Mouse (Mus musculus) neural tube, embryonic 11.5 days (tissue): Measurements from ENCODE around the gene Zfhx3. TPM values are rescaled to one million over a fixed set of nuclear protein-coding genes. Genes with fewer than 3 reads are reported as not detected.

Source experiments
- ATAC-seq: fragments of 200-750 bp; cut with Nextera tagmentation; 2 replicates; pipeline ENCODE4 v1.8.0; 2017; ENCODE audit warnings: moderate number of reproducible peaks, mild to moderate bottlenecking, moderate TSS enrichment, moderate library complexity; ENCODE audit not compliant: insufficient read depth, low FRiP score, low TSS enrichment
- DNase-seq: peaks from one replicate; pipeline ENCODE4 v3.0.0-alpha.2; 2015; ENCODE audit warnings: low spot score
- H3K27ac ChIP-seq: fragments of 300-500 bp; sonication (generic); 2 replicates; pipeline ENCODE4 v1.5.1; 2014; ENCODE audit warnings: low read depth, mild to moderate bottlenecking, low read length
- H3K27me3 ChIP-seq: fragments of 300-500 bp; sonication (generic); 2 replicates; pipeline ENCODE4 v1.6.1; 2014; ENCODE audit warnings: mild to moderate bottlenecking, low read length, mixed read lengths; ENCODE audit not compliant: control insufficient read depth, insufficient read depth
- H3K36me3 ChIP-seq: fragments of 300-500 bp; sonication (generic); 2 replicates; pipeline ENCODE4 v1.6.1; 2014; ENCODE audit warnings: mild to moderate bottlenecking, low read length, moderate library complexity, mixed read lengths; ENCODE audit not compliant: control insufficient read depth, insufficient read depth
- H3K4me1 ChIP-seq: fragments of 300-500 bp; sonication (generic); 2 replicates; pipeline ENCODE4 v1.6.1; 2014; ENCODE audit warnings: low read length, mixed read lengths; ENCODE audit not compliant: control insufficient read depth, insufficient read depth
- H3K4me2 ChIP-seq: fragments of 300-500 bp; sonication (generic); 2 replicates; pipeline ENCODE4 v1.6.1; 2014; ENCODE audit warnings: low read depth, mild to moderate bottlenecking, moderate library complexity
- H3K4me3 ChIP-seq: fragments of 300-500 bp; sonication (generic); 2 replicates; pipeline ENCODE4 v1.5.1; 2014; ENCODE audit warnings: low read depth, low read length
- H3K9ac ChIP-seq: fragments of 300-500 bp; sonication (generic); 2 replicates; pipeline ENCODE4 v1.6.1; 2014; ENCODE audit warnings: mild to moderate bottlenecking, low read length
- H3K9me3 ChIP-seq: fragments of 300-500 bp; sonication (generic); 2 replicates; pipeline ENCODE4 v1.6.1; 2016; ENCODE audit warnings: low read length; ENCODE audit not compliant: control insufficient read depth
- WGBS: fragments of 180-500 bp; shearing (Covaris S2); extraction: QIAGEN DNeasy Blood & Tissue Kit; methylation state at CpG from one replicate; pipeline ENCODE4 v1.1.7; 2014; 5-methylcytosine and 5-hydroxymethylcytosine counted together
- polyA plus RNA-seq: library from polyadenylated mRNA; unstranded; fragments of >200 nt; fragmentation: Nextera tagmentation; extraction: Ambion mirVana; gene quantifications from 2 replicates; pipeline ENCODE4 v1.2.1, GENCODE M21; 2014

Gene Zfhx3
- polyA plus RNA-seq, 1 experiment from 2014 or later = 36.2 TPM

DNA sequence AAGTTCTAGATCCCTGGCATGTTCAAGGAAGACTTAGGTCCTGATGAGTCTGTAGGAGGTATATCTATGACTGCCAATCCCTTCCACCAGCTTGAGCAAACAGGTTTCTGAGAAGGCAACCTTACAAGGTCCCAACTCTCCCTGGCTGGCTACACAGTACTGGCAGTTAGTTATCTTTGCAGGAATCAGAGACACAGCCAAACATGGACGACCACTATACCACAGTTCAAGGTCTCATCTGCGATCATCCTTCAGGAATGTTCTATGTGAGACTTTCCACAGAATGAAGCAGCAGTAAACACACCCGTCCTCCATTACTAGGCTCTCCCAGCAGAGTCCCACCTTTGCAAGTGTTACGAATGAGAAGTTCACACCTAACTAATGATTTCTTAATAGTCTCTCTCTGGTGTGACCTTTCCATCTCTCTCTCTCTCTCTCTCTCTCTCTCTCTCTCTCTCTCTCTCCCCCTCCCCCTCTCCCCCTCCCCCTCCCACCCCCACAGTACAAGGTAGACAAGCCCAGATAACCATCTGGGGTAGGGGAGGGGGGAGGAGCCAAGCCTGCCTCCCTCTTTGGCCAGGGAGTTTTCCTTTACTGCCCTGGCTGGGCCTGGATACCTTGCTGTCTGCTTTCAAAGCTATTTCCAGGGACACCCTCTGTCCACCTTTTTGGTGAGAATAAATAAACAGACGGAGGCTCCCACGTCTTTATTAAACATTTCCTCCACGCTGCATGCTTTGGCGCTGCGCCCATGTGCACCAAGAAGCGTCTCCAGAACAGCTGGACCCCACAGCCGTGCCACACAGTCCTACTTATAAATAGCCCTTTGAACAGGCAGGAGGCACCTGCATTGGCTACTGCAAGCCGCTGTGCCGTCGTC lies 748.4 kb downstream of the Zfhx3 start:
- ATAC-seq = no peak
- Histone ChIP-seq H3K4me1 (peaks cover 13% of the 10 kb centered on the region), H3K9me3 (no peaks in the 10 kb centered on the region), H3K9ac (peak overlapping the region; percentile 46; the same call in 1 of the 2 replicates), H3K36me3 (no peaks in the 10 kb centered on the region), H3K27ac (peak overlapping the region; percentile 67; the same call in 1 of the 2 replicates), H3K4me3 (no peak overlapping the region), H3K4me2 (peak overlapping the region; percentile 47), H3K27me3 (peaks cover 20% of the 10 kb centered on the region)
- 27% methylated on average over 14 of the region's 14 CpGs for WGBS
- peak; percentile 49 for DNase-seq

DNA sequence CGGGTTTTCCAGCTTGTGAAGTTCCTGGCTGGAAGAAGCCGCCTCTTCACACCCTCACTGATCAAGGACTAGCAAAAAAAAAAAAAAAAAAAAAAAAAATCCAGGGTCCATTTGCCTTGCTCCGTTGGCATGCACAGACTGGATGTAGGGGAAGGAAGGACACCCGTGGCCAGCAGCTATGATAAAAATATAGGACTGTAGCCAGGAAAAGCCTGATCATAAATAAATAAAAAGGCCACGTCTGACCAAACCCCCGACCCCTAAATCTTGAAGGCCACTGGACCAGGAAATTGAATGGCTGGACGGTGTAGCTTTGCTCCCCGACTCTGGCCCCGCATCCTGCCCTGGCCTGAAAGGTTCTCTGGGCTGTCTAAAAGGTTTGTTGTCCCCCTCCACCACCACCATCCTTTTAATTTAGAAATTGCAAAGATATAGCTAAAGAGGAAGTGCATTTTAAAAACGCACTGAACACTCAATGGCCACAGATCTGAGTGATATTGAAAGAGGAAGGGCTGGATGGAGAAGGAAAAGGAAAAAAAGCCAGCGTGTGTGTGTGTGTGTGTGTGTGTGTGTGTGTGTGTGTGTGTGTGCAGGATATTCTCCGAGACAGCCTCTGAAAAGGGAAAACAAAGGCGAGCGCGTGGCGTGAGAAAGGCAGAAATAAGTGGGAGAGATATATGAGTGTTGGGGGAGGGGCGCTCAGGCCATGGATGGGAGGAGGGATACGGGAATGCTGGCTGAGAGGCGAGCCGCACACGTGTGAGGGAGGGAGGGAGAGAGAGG lies 749.2 kb downstream of the Zfhx3 start:
- ATAC-seq = no peak
- Histone ChIP-seq H3K9ac (peak overlapping the region; percentile 46), H3K4me3 (peak overlapping the region; percentile 18), H3K4me1 (peaks cover 19% of the 10 kb centered on the region), H3K27me3 (peaks cover 28% of the 10 kb centered on the region), H3K9me3 (no peaks in the 10 kb centered on the region), H3K27ac (peak overlapping the region; percentile 67), H3K36me3 (no peaks in the 10 kb centered on the region), H3K4me2 (peak overlapping the region; percentile 47)
- peak; percentile 76 for DNase-seq
- 2% methylated on average over 21 of the region's 21 CpGs for WGBS

- Histone ChIP-seq H3K27ac (peak overlapping the region; percentile 34; the same call in 1 of the 2 replicates), H3K9ac (no peak overlapping the region), H3K4me2 (peak overlapping the region; percentile 47), H3K4me1 (peaks cover 21% of the 10 kb centered on the region), H3K27me3 (peaks cover 30% of the 10 kb centered on the region), H3K9me3 (no peaks in the 10 kb centered on the region), H3K36me3 (no peaks in the 10 kb centered on the region), H3K4me3 (peak overlapping the region; percentile 18)
- 2% methylated on average over 5 of the region's 5 CpGs for WGBS
- ATAC-seq (no peak), DNase-seq (peak; percentile 54)
Measured at GRCm38 (mm10) chr8:108692239-108692627, 749.8 kb downstream of the Zfhx3 start.

- Histone ChIP-seq H3K27ac (0 out of 2 replicates have a peak overlapping the region, but pooled peaks have one; percentile 34), H3K9me3 (no peaks in the 10 kb centered on the region), H3K9ac (no peak overlapping the region), H3K4me3 (no peak overlapping the region), H3K36me3 (no peaks in the 10 kb centered on the region), H3K4me1 (peaks cover 27% of the 10 kb centered on the region), H3K27me3 (peaks cover 37% of the 10 kb centered on the region), H3K4me2 (no peak overlapping the region; the same call in 1 of the 2 replicates)
- ATAC-seq = no peak
- WGBS = 67% methylated on average over 6 of the region's 6 CpGs
- DNase-seq = no peak
Measured at GRCm38 (mm10) chr8:108692669-108693665, 750.5 kb downstream of the Zfhx3 start.

DNA sequence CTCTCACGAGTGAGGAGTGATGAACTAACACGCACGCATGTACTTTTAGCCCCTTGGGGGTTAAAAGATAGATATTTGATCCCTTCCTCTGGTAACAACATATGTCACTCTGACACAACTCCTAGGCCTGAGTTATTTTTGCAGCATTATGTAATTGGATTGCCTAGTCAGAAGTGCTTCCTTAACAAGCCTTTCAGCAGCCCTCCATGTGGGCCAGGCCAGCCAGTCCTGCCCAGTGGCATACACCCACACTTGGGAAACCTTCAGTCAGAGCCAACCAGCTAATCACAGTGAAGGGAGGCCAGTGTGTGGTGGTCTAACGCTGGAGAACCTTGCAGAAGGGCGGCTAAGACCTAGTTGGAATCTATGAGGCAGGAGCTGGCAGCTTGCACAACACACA lies 751.4 kb downstream of the Zfhx3 start:
- Histone ChIP-seq H3K9me3 (no peaks in the 10 kb centered on the region), H3K4me2 (no peak overlapping the region), H3K27ac (no peak overlapping the region), H3K4me3 (no peak overlapping the region), H3K4me1 (peaks cover 32% of the 10 kb centered on the region), H3K9ac (no peak overlapping the region), H3K36me3 (no peaks in the 10 kb centered on the region), H3K27me3 (peaks cover 40% of the 10 kb centered on the region)
- WGBS = 56% methylated on average over 5 of the region's 5 CpGs
- no peak for ATAC-seq
- no peak for DNase-seq

DNA sequence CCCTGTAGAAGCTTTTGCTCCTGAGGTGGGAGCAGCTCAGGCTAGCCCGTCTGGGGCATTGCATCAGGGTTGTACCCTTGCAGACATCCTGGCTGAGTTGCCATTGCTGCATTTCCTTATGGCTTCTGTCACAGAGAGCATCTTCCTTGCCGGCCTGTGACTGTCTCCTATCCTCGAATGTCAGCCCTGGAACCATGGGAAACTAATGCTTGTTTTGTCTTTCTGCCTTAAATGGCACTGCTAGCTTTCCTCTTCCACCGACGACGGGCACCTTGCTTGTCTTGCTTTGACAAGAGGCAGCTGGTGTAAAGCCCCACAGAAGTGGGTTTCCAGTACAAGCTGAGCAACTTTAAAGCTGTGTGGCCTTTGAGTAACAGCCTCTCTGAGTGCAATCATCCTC lies 752.1 kb downstream of the Zfhx3 start:
- Histone ChIP-seq H3K4me3 (no peak overlapping the region), H3K27me3 (peaks cover 44% of the 10 kb centered on the region), H3K4me2 (no peak overlapping the region), H3K36me3 (no peaks in the 10 kb centered on the region), H3K4me1 (peaks cover 38% of the 10 kb centered on the region), H3K27ac (no peak overlapping the region), H3K9me3 (no peaks in the 10 kb centered on the region), H3K9ac (no peak overlapping the region)
- DNase-seq (no peak), ATAC-seq (no peak)
- 28% methylated on average over 6 of the region's 6 CpGs for WGBS

- Histone ChIP-seq H3K9ac (peak overlapping the region; percentile 30), H3K9me3 (no peaks in the 10 kb centered on the region), H3K27me3 (peaks cover 46% of the 10 kb centered on the region), H3K4me3 (peak overlapping the region; percentile 30), H3K36me3 (no peaks in the 10 kb centered on the region), H3K4me2 (peak overlapping the region; percentile 56), H3K4me1 (peaks cover 44% of the 10 kb centered on the region), H3K27ac (peak overlapping the region; percentile 17; the same call in 1 of the 2 replicates)
- DNase-seq (no peak), ATAC-seq (no peak)
- WGBS = 3% methylated on average over 31 of the region's 32 CpGs
Measured at GRCm38 (mm10) chr8:108695242-108695880, 752.9 kb downstream of the Zfhx3 start.
